Mouse (Mus musculus): ENCODE measurements around the gene Asb7.

GRCm38 (mm10) chr7:66633351-66633750, 56.0 kb downstream of the Asb7 start:
- TF ChIP-seq EP300 (IDR thresholded peaks at IDR 0.05; ENCODE audit: insufficient read depth, low read depth, low read length) (no peak), CTCF (IDR thresholded peaks at IDR 0.05) (no peak), POLR2A (IDR thresholded peaks at IDR 0.05; ENCODE audit: insufficient read depth, low read depth, low read length) (no peak)
